Mouse (Mus musculus): ENCODE data around the gene Slc16a11. TPM values are rescaled to one million over a fixed set of nuclear protein-coding genes. Genes with fewer than 3 reads are reported as not detected.

Gene Slc16a11
- polyA plus RNA-seq, 1 experiment from 2014 or later: 0.63 TPM

DNA sequence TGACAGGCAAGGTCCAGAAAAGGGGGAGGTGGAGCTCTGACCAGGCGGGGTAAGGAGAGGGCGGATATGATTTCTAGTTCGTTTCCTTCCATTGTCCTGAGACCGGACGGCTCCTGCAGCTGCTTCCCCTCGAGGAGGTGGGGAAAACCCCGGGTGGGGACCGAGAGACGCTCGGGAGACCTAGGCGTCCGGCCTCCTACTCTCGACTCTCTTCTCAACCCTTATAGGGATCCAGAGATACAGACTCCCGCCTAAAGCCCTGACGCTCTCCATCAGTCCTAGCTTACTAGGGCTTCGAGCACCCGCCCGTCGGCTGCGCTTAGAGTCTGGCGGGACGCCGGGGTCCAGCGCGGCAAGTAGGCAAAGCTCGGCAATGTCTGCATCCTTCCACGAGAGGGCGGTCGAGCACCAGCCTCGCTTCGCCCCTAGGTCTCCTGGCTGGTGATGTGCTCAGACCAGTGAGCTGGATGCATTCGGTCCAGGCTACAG is 17.7 kb downstream of the Slc16a11 start:
- Histone ChIP-seq H3K27me3 (ENCODE audit: insufficient read depth, low read length) (peaks cover 48% of the 10 kb centered on the region), H3K4me1 (ENCODE audit: insufficient read depth) (peaks cover 6% of the 10 kb centered on the region), H3K4me2 (peak overlapping the region; percentile 63), H3K9ac (peak overlapping the region; percentile 4; the same call in 1 of the 2 replicates), H3K4me3 (ENCODE audit: low read depth, low read length) (peak overlapping the region; percentile 39), H3K9me3 (ENCODE audit: low read depth, low read length) (no peaks in the 10 kb centered on the region), H3K36me3 (ENCODE audit: insufficient read depth) (peaks cover 8% of the 10 kb centered on the region), H3K27ac (ENCODE audit: low read depth) (peak overlapping the region; percentile 63)
- 3% methylated on average over 32 of the region's 32 CpGs for WGBS
- TF ChIP-seq CTCF (IDR thresholded peaks at IDR 0.05; ENCODE audit: low read depth): peak; percentile 98
- DNase-seq (peak; percentile 95), ATAC-seq (ENCODE audit: insufficient read depth) (peak; percentile 54)

DNA sequence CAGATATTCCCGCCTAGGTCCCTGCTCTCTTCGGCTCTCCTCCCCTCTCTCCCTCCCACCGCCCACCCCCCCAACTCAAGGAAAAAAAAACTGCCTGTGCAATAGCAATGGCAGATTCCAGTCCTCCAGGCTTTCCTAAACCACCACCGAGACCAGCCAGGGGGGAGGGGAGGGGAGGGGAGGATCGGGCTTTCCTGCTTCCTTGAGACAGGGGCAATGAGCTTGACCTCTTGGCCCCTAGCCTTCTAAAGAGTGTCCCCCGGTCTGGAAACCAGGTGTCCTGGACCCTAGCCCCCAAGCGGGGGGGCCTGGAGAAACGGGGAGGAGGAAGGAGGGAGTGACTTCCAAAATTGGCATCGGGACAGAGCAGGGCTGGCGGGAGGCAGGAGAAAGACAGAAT is 20.0 kb downstream of the Slc16a11 start:
- no peak for TF ChIP-seq CTCF (IDR thresholded peaks at IDR 0.05; ENCODE audit: low read depth)
- DNase-seq: peak; percentile 66

DNA sequence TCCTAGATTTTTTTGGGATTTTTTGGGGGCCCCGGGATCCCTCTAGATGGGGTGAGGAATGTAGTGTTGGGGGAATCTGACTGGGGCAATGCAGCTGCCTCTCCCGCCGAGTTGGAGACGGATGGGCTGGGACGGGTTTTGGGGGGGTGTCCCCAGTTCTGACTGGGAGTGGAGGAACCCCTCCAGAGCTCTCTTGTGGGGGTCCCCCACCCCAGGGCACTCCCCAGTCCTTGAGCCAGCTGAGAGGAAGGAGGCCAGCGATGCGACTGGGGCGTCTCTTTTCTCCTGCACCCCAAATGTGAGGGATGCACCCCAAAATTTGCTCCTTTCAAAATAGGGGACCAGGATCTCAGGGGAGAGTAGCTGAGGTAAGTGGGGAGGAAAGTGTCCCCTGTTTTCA is 20.5 kb downstream of the Slc16a11 start:
- 0 out of 2 replicates have a peak overlapping the region, but pooled peaks have one; percentile 47 for H3K27ac ChIP-seq (ENCODE audit: low read depth)

More for the DNA sequence above, 20.0 kb downstream of the Slc16a11 start:
- H3K27me3 ChIP-seq (ENCODE audit: insufficient read depth, low read length): peaks cover 28% of the 10 kb centered on the region
- H3K4me3 ChIP-seq (ENCODE audit: low read depth, low read length): peak overlapping the region; percentile 33
- WGBS: 5% methylated on average over 9 of the region's 10 CpGs
- H3K36me3 ChIP-seq (ENCODE audit: insufficient read depth): peaks cover 15% of the 10 kb centered on the region
- no peak for ATAC-seq (ENCODE audit: insufficient read depth)
- H3K4me1 ChIP-seq (ENCODE audit: insufficient read depth): peaks cover 4% of the 10 kb centered on the region
- H3K27ac ChIP-seq (ENCODE audit: low read depth): 0 out of 2 replicates have a peak overlapping the region, but pooled peaks have one; percentile 47
- peak overlapping the region; percentile 53 for H3K9ac ChIP-seq
- H3K9me3 ChIP-seq (ENCODE audit: low read depth, low read length): no peaks in the 10 kb centered on the region
- peak overlapping the region; percentile 64 for H3K4me2 ChIP-seq

DNA sequence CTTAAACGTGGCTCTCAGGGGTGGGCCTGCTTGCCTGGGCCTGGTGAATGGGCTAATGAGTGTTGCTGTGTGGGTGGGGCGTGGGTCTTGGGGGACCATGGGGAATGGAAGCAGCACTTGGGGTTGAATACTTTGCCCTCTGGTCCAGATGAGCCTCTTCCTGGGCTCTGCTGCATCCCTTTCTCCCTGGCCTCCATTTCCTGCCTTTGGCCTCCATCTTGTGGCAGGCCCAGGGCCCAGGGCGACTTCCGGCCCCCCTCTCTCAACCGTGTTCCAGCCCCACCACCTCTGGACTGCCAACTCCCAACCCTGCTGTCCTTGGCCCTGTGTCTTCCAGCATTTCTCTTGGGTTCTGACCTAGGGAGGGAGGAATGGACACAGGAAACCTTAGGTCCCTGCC is 21.5 kb downstream of the Slc16a11 start:
- Histone ChIP-seq H3K4me2 (peak overlapping the region; percentile 64), H3K36me3 (ENCODE audit: insufficient read depth) (peaks cover 15% of the 10 kb centered on the region), H3K4me1 (ENCODE audit: insufficient read depth) (peaks cover 4% of the 10 kb centered on the region), H3K9me3 (ENCODE audit: low read depth, low read length) (no peaks in the 10 kb centered on the region), H3K4me3 (ENCODE audit: low read depth, low read length) (no peak overlapping the region), H3K9ac (no peak overlapping the region; the same call in 1 of the 2 replicates), H3K27me3 (ENCODE audit: insufficient read depth, low read length) (peaks cover 13% of the 10 kb centered on the region), H3K27ac (ENCODE audit: low read depth) (peak overlapping the region; percentile 49; the same call in 1 of the 2 replicates)
- no peak for ATAC-seq (ENCODE audit: insufficient read depth)
- no peak for TF ChIP-seq CTCF (IDR thresholded peaks at IDR 0.05; ENCODE audit: low read depth)
- DNase-seq: no peak
- WGBS: 53% methylated on average over 5 of the region's 5 CpGs

More for the DNA sequence above, 20.5 kb downstream of the Slc16a11 start:
- Histone ChIP-seq H3K4me2 (peak overlapping the region; percentile 64), H3K36me3 (ENCODE audit: insufficient read depth) (peaks cover 15% of the 10 kb centered on the region), H3K4me1 (ENCODE audit: insufficient read depth) (peaks cover 4% of the 10 kb centered on the region), H3K4me3 (ENCODE audit: low read depth, low read length) (peak overlapping the region; percentile 33), H3K9me3 (ENCODE audit: low read depth, low read length) (no peaks in the 10 kb centered on the region), H3K27me3 (ENCODE audit: insufficient read depth, low read length) (peaks cover 23% of the 10 kb centered on the region), H3K9ac (peak overlapping the region; percentile 53)
- TF ChIP-seq CTCF (IDR thresholded peaks at IDR 0.05; ENCODE audit: low read depth): no peak
- WGBS: 37% methylated on average over 8 of the region's 8 CpGs
- no peak for DNase-seq
- no peak for ATAC-seq (ENCODE audit: insufficient read depth)

DNA sequence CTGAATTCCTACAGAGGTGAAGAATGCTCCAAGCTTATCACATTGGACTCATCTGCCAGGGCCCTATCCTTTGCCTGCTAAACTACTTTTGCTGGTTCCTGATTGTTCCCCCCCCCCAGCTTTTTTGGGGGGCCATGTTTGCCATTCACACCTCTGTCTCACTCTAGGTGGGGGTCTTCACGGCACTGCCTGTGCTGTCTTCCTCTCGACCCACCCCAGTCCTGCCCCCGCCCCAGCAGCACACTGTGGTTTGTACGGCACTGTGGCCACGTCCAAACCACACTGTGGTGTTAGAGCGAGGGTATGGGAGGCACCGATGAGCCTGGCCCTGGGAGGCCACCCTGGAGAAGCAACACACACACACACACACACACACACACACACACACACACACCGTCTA is 21.9 kb downstream of the Slc16a11 start:
- no peak for ATAC-seq (ENCODE audit: insufficient read depth)
- H3K4me2 ChIP-seq: peak overlapping the region; percentile 64; the same call in 1 of the 2 replicates
- H3K9ac ChIP-seq: no peak overlapping the region
- WGBS: 76% methylated on average over 8 of the region's 8 CpGs
- no peak for DNase-seq
- H3K27ac ChIP-seq (ENCODE audit: low read depth): peak overlapping the region; percentile 49; the same call in 1 of the 2 replicates
- H3K36me3 ChIP-seq (ENCODE audit: insufficient read depth): peaks cover 15% of the 10 kb centered on the region
- H3K4me3 ChIP-seq (ENCODE audit: low read depth, low read length): no peak overlapping the region
- H3K27me3 ChIP-seq (ENCODE audit: insufficient read depth, low read length): peaks cover 8% of the 10 kb centered on the region
- peaks cover 4% of the 10 kb centered on the region for H3K4me1 ChIP-seq (ENCODE audit: insufficient read depth)
- no peak for TF ChIP-seq CTCF (IDR thresholded peaks at IDR 0.05; ENCODE audit: low read depth)
- H3K9me3 ChIP-seq (ENCODE audit: low read depth, low read length): no peaks in the 10 kb centered on the region

DNA sequence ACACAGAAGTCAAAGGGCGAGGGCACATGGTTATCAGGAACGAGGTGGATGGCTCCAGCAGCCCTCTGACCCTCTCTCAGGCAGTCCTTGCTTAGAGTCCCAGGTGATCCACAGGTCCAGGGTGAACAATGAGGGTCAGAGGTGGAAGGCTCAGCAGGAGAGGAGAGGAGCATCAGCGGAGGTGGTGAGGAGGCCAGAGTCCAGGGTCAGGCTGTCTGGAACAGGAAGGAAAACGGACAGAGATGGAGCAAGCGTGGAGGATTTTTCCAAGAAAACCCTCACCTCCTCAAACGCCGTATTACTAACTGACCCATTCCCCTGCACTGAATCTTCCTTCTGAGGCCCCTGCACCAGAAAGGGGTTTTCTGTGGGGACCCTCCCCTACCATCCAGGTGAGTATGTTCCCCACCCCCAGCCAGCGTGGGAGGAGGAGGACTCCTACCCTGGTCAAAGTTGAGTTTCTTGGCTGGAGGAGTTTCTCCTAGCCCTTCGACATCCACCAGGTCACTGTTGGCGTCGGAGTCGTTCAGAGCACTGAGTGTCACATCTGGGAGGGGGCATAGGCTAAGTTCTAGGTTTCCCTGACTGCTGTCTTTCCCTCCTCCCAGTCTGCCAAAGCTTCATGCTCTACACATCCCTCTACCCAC is 22.8 kb downstream of the Slc16a11 start:
- no peak overlapping the region for H3K4me3 ChIP-seq (ENCODE audit: low read depth, low read length)
- H3K4me2 ChIP-seq: no peak overlapping the region
- H3K9ac ChIP-seq: no peak overlapping the region
- WGBS: 87% methylated on average over 12 of the region's 12 CpGs
- H3K4me1 ChIP-seq (ENCODE audit: insufficient read depth): peaks cover 6% of the 10 kb centered on the region
- TF ChIP-seq CTCF (IDR thresholded peaks at IDR 0.05; ENCODE audit: low read depth): no peak
- ATAC-seq (ENCODE audit: insufficient read depth): no peak
- H3K9me3 ChIP-seq (ENCODE audit: low read depth, low read length): no peaks in the 10 kb centered on the region
- H3K36me3 ChIP-seq (ENCODE audit: insufficient read depth): peaks cover 15% of the 10 kb centered on the region
- no peak for DNase-seq
- no peak overlapping the region for H3K27ac ChIP-seq (ENCODE audit: low read depth)
- H3K27me3 ChIP-seq (ENCODE audit: insufficient read depth, low read length): no peaks in the 10 kb centered on the region

DNA sequence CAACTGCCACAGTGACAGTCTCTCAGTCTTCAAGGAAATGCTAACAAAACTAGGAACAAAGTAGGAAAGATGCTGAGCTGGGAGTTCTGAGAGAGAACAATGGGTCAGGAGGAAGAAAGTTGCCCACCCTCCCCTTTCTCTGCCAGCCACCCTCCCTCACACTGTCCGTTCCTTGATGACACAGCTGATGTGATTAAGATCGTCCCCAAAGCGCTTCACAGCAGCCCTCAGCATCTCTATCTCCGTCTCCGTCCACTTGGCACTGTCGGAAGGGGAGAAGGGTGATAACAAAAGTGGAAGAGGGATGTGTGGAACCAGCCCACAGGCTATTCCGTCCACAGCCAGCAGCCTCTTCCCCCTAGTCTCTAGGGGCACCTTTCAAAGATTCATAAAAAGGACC is 24.2 kb downstream of the Slc16a11 start:
- peaks cover 9% of the 10 kb centered on the region for H3K4me1 ChIP-seq (ENCODE audit: insufficient read depth)
- H3K9me3 ChIP-seq (ENCODE audit: low read depth, low read length): no peaks in the 10 kb centered on the region
- TF ChIP-seq CTCF (IDR thresholded peaks at IDR 0.05; ENCODE audit: low read depth): no peak
- H3K4me3 ChIP-seq (ENCODE audit: low read depth, low read length): peak overlapping the region; percentile 89
- WGBS: 13% methylated on average over 7 of the region's 7 CpGs
- DNase-seq (no peak), ATAC-seq (ENCODE audit: insufficient read depth) (no peak)
- peak overlapping the region; percentile 95 for H3K27ac ChIP-seq (ENCODE audit: low read depth)
- H3K4me2 ChIP-seq: peak overlapping the region; percentile 95
- H3K27me3 ChIP-seq (ENCODE audit: insufficient read depth, low read length): no peaks in the 10 kb centered on the region
- H3K36me3 ChIP-seq (ENCODE audit: insufficient read depth): peaks cover 15% of the 10 kb centered on the region
- H3K9ac ChIP-seq: peak overlapping the region; percentile 78

Data from lung, embryonic 14.5 days (tissue).